Mouse (Mus musculus) right cerebral cortex, postnatal 10 days (tissue): ENCODE results near the gene Zbtb9.

Experiments
- DNase-seq, 2 experiments: peaks; one replicate each; pipeline ENCODE4 v3.0.0; 2021; ENCODE audit warnings: low spot score in 2 of 2

Gene Zbtb9

GRCm38 (mm10) chr17:27040304-27041045, 67.5 kb downstream of the Zbtb9 start:
- no peak for DNase-seq

- no peak for DNase-seq
These were observed 68.2 kb downstream of the Zbtb9 start for GRCm38 (mm10) chr17:27041046-27041786.

GRCm38 (mm10) chr17:27041787-27042055, 68.8 kb downstream of the Zbtb9 start:
- DNase-seq: no peak

GRCm38 (mm10) chr17:27042840-27043239, 69.9 kb downstream of the Zbtb9 start:
- DNase-seq: no peak

GRCm38 (mm10) chr17:27045164-27045563, 72.2 kb downstream of the Zbtb9 start:
- no peak for DNase-seq

GRCm38 (mm10) chr17:27047762-27048444, 74.9 kb downstream of the Zbtb9 start:
- no peak for DNase-seq

- peak; percentile 66 to 68 for DNase-seq
These were observed 75.7 kb downstream of the Zbtb9 start for GRCm38 (mm10) chr17:27048445-27049239.

- DNase-seq: no peak
These were observed 77.9 kb downstream of the Zbtb9 start for GRCm38 (mm10) chr17:27050853-27051252.

- DNase-seq: no peak
These were observed 78.5 kb downstream of the Zbtb9 start for GRCm38 (mm10) chr17:27051514-27051913.

- DNase-seq: no peak
These were observed 83.2 kb downstream of the Zbtb9 start for GRCm38 (mm10) chr17:27056170-27056569.

- no peak for DNase-seq
These were observed 84.0 kb downstream of the Zbtb9 start, which contains the start of gene Itpr3 for GRCm38 (mm10) chr17:27056812-27057516. Gene Itpr3, plus strand, starts transcription at chr17:27057304.

GRCm38 (mm10) chr17:27057517-27058055, 84.6 kb downstream of the Zbtb9 start:
- no peak for DNase-seq
